Mouse (Mus musculus) spleen, postnatal 14 days (tissue): ENCODE results near the gene Mast4.

ENCODE experiments used
- DNase-seq, 2 experiments: peaks; one replicate each; pipeline ENCODE4 v3.0.0; 2021 to 2022; ENCODE audit warnings: low spot score in 2 of 2

Mast4 gene

DNA sequence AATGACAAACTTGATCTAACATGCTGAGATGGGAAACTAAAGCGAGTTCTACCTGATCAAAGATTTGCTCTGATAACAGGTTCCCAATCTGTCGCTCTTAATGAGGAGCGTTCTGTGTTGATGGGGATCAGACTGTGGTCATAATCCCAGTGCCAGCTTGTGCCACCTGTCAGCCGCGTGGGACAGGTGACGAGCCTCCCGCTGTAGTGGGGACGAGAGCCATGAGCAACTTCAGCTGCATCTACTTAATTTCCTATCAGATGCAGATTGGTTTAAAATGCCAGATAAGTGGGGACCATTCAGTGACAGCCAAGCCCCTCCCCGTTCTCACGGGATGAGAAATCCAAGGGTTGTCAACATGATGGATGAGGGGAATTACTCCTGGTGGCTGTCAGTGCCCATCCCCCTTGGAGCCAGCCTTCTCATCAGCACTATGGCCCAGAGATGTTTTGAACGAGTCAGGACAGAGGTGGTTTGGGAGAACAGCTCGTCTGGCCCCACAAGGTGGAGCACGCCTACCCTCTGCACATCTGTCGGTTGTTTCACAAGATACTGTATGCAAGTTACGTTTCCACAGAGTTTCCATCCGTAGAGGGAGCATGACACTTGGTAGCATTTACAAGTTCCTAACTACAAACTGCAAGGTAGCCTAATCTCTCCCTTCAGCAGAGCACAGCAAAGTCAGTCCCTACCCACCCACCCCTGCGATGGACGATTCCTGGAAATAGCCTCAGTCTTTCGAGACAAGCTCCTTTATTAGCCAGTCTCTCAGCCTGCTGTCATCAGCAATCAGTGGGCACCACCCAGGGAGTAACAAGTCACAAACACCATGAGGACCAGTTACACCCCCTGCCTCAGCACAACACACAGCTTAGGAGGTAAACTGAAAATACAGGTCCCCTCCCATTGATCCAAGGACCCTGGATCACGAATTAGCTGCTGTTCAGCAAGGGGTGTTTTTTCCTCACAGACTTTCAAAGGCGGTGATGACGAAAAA lies 212.2 kb downstream of the Mast4 start:
- DNase-seq: no peak

GRCm38 (mm10) chr13:103120669-103121131 lies 213.6 kb downstream of the Mast4 start:
- DNase-seq: no peak

DNA sequence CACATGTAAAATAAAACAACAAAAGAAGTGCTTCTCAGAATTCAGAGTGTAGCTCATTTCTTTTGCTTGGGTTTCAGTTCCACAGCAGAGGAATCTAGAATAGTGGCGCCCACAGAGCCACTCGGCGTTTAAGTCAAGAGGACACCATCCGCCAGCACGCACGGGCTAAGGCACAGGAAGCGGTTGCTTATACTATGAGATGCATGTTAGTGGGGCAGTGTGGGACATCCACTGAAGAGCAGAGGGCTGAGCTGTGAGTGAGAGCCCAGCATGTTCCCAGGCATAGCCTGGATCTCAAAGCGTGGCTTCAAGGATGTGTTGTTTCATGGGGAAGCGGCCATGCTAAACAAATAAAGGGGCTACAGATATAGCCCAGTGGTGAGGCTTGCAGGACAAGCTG lies 214.6 kb downstream of the Mast4 start:
- DNase-seq: no peak

DNA sequence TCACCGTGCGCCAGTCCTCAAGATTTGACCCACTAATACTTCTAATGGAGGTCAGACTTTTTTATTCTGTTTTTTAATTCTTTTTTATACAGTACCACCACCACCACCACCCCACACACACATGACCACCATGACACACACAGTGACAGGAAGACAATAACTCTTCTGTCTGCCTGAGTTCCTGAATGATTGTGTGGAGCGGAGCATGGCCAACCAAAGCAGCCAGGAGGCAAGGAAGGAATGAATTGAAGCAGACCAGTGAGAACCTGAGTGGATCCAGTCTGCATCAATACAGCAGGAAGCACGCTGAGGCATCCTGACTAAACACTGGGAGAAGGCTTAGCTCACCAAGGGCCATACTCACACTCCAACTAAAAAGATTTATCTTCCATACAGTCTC lies 219.2 kb downstream of the Mast4 start:
- no peak for DNase-seq

DNA sequence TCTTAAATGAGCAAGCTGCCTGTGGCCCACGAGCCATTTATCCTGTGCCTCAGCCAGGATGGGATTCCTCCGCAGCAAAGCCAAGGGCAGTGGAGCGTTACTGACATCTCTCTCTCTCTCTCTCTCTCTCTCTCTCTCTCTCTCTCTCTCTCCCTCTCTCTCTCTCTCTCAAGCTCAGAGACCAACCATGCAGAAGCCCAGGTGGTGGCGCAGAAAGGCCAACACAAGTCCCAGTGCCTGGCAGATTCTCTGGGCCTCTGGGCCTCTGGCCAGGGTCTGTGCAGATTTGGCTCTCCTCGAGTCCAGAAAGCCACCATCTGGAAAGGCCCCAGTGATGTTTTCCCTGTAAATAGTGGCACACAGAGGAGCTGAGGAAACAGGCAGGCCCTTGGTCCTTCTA lies 220.0 kb downstream of the Mast4 start:
- DNase-seq: no peak

- DNase-seq: peak in 1 of 2 experiments; percentile 36
Measured at GRCm38 (mm10) chr13:103109872-103110271, 224.4 kb downstream of the Mast4 start.

DNA sequence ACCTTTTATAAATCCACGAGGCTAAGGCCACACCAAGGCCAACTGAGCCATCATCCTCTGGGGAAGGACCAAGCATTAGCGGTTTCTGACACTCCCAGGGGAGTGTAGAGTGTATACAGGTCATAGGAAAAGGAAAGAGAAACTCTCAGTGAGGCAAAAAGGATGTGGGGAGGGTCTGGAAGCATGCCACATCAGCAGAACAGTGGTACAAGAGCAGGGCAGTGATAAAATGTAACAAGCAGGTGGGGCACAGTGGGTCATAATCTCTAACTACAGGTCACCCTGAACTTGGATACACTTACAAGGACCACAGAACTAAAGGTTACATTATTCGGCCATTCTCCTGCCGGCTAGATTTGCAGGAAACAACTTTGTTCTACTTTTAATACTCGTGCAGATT lies 226.9 kb downstream of the Mast4 start:
- no peak for DNase-seq

DNA sequence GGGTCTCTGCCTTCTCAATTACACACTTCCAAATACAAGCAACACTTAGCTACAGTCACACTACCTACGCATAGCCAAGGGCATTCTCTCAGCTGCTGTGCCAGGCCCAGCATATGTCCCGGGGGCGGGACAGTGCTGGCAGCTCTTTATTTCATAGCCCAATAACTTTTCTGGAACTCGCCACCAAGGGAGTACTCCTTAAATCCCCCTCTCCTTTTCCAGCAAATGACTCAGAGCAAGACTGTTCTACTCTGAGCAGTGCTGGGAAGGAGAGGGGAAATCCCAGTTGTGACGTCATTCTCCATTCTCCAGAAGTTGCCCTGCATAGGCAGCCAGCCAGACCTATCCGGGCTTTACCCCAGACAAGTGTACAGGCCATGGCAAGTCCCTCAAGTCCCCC lies 231.7 kb downstream of the Mast4 start:
- DNase-seq: no peak

GRCm38 (mm10) chr13:103096346-103097150 lies 237.7 kb downstream of the Mast4 start:
- peak in 1 of 2 experiments; percentile 25 for DNase-seq

DNA sequence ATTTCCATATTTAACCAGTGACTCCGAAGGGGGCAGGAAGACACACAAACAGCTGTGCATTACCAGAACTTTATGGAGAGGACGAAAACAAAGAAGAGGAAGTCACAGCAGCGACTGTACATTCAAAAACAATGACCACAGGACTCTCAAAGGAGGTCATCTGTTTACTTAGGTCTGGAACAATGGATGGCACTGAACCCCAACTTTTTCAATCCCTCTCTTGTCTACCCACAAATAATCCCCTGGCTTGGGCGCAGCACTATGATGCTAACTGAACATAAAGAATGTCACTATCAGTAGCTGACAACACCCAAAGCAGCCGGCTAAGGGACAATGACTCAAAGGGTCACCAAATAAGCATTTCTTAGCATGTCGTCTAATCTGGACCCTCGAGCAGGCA lies 238.8 kb downstream of the Mast4 start:
- no peak for DNase-seq

DNA sequence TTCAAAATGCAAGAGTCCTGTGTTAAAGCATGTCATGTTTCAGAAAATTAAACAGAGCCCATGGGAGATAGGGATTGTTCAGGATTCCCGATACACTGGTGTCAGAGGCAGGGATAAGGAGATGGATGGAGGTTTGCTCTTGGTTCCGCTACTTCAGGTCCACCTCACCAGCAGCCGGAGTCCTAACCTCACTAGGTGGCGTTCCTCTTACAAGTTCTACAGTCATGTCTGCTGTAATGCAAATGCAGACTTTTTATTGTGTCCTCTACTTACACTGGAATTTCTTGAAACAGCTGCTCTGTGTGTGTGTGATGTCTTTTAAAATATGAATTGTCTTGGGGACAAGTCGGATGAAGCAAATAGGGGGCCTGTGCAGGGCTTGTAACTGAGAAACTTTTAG lies 239.7 kb downstream of the Mast4 start:
- DNase-seq: no peak

DNA sequence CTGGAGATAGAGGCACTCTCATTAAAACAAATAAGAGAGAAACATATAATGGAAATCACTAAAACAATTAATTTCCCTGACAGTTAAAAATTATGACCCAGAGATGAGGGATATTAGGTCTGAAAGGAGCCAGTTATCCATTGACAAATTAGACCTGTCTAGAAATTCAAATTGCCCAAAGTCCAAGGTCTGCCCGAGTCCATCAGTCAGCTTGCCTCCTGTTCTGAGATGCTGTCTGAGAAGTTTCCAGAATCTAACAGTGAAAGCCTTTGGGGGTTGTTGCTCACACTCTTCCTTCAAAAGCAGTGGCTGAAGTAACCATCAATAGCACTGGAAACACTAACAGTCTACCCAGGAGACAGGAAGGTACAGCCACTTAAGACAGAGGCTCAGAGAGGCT lies 240.6 kb downstream of the Mast4 start:
- no peak for DNase-seq

DNA sequence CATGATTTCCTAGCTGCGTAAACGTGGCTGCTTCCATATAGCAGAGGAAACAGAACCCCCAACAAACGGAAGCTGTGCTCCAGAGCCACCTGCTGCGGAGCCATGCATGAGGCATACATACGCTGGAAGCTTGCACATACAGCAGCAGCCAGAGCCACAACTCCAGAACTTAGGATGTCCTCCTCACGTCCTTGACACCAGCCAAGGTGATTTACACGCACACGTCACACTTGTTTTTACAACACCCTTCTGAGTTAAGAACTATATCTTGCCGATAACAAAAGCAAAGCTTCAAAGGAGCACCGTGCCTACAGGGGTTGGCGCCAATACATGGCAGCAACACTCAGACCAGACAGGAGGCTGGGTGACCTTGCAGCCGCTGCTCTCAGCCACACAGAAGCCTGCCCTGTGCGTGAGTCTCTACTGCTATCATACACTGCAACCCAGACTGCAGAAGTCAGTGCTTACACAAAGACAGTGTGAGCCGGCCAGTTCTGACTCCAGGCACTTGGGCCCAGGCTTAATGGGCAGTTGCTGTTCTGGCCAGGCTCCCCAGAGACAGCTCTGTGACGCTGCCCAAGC lies 248.7 kb downstream of the Mast4 start:
- no peak for DNase-seq

- no peak for DNase-seq
Measured at GRCm38 (mm10) chr13:103082891-103083290, 251.4 kb downstream of the Mast4 start.

GRCm38 (mm10) chr13:103079806-103080205 lies 254.5 kb downstream of the Mast4 start:
- DNase-seq: no peak

DNA sequence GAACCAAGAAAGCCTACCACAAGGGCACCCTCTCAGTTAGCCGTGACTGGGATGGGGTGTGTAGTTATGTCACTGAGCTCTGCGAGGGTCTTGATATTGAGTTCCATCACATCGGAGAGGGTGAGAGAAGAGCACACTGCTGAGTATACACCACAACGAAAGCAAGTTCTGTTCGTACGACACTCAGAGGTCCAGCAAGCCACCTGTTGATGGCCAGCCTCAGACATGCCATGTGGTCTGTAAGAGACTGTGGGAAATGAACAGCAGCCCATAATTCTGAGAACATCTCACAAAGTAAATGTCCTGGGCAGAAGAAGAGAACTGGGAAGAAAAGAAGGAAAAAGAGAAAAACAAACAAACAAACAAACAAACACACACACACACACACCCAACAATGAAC lies 255.5 kb downstream of the Mast4 start:
- no peak for DNase-seq

- DNase-seq: no peak
Measured at GRCm38 (mm10) chr13:103073461-103073860, 260.8 kb downstream of the Mast4 start.

DNA sequence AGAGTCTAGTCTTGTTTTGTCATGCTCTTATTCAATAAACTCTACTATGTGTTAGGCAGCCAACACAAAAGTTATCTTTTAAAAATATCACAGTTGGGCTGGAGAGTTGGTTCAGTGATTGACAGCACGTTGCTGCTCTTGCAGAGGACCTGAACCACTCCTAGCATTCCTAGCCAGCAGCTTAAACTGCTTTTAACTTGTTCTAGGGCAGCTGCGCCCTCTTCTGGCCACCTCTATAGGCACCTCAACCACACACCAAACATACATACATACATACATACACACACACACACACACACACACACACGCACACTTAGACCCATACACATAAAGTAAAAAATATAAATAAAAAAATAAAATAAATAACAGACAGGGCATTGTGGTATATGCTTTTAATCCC lies 262.5 kb downstream of the Mast4 start:
- no peak for DNase-seq

DNA sequence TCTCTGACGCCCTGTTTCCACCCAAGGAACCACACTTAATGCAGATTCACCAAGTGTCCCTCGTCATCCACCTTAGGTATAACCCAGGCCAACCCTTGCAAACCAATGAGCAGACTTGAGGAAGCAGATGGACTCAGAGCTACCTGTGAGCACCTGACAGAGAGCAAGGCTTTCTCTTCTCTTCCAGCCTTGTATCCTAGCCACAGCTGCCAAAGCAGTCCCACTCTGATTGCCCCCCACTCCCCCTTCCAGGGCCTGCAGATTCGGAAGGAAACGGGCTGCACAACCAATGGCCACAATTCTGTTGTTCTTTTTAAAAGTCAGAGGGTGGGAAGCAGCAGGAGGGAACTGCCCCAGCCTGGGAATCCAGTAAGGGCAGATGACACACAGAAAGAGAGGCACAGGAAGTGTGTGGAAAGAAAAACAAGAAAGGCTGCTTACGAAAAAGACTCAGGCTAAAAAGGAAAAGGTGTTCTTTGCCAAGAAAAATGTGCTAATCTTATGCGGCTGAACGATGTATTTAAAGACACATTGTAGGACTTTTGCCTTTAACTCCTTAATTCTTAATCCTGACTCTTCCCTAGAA lies 266.6 kb downstream of the Mast4 start:
- no peak for DNase-seq

DNA sequence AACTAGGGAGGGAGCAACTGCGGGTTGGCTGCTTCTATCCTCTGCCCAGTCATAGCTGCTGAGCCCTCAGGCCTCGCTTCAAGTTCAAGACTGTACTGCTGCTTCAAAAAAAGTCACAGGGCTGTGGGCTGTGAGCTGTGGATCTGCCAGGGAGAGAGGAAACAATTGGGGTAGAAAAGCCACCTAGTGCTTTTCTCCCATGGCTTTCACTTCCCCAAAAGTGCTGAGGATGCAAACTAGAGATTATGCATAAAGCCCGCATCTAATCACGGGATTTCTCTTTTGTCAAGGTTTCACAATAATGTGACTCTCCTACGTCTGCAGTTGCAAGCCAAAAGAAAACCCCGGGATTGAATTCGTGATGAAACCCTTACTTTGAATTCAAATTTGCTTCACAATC lies 268.9 kb downstream of the Mast4 start:
- no peak for DNase-seq

GRCm38 (mm10) chr13:103061680-103062079 lies 272.6 kb downstream of the Mast4 start:
- no peak for DNase-seq
